Mouse (Mus musculus): ENCODE results near the gene Cd59a.
"Not testable (repeated sequence)": the region's sequence is repeated elsewhere in the genome, so short reads cannot be mapped to it uniquely, and the experiment has no call there.

Gene Cd59a

GRCm38 (mm10) chr2:104109021-104109420 is 13.4 kb downstream of the Cd59a start:
- DNase-seq (ENCODE audit: low spot score in 2 of 2): not testable (repeated sequence)

- DNase-seq (ENCODE audit: low spot score in 2 of 2): no peak
Measured at GRCm38 (mm10) chr2:104109528-104109927, 13.9 kb downstream of the Cd59a start.

DNA sequence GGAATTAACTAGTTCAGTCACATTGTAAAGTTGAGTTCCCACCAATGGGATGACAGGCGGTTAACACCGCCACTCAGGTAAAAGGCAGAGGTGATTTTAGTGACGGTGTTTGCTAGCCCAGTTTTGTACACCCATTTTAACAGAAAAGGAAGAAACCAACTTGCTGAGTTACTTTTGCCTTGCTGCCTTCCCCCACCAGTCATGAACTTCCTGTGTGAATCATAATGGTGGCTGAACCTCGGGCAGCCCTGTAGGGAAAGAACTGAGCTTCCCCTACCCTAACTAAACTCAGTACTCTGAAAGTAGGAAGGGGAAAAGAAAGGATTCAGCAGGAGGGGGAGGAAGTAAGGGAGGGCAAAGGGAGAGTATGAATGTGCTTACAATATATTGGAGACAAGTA is 14.4 kb downstream of the Cd59a start:
- DNase-seq (ENCODE audit: low spot score in 2 of 2): no peak

- DNase-seq (ENCODE audit: low spot score in 2 of 2): not testable (repeated sequence)
Measured at GRCm38 (mm10) chr2:104111170-104111797, 15.7 kb downstream of the Cd59a start.

GRCm38 (mm10) chr2:104113563-104113962 is 18.0 kb downstream of the Cd59a start:
- DNase-seq (ENCODE audit: low spot score in 2 of 2): not testable (repeated sequence)

DNA sequence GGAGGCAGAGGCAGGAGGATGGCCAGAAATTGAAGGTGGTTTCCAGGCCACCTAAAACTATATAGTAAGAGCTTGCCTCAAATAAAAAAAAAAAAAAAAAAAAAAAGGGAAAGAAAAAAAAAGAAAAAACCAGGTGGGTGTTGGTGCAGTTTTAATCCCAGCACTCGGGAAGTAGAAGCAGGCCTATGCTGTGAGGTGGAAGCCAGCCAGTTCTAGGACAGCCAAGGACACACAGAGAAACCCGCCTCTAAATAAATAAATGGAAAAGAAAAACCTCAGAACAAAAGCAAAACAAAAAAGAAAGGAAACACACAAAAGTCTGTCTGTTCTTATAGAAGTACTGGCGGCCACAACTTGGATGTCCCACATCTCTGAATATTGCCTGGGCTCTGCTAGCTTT is 19.3 kb downstream of the Cd59a start:
- DNase-seq (ENCODE audit: low spot score in 2 of 2): no peak

- not testable (repeated sequence) for DNase-seq (ENCODE audit: low spot score in 2 of 2)
Measured at GRCm38 (mm10) chr2:104117173-104117572, 21.6 kb downstream of the Cd59a start.

- no peak for DNase-seq (ENCODE audit: low spot score in 2 of 2)
Measured at GRCm38 (mm10) chr2:104119097-104119496, 23.5 kb downstream of the Cd59a start.

DNA sequence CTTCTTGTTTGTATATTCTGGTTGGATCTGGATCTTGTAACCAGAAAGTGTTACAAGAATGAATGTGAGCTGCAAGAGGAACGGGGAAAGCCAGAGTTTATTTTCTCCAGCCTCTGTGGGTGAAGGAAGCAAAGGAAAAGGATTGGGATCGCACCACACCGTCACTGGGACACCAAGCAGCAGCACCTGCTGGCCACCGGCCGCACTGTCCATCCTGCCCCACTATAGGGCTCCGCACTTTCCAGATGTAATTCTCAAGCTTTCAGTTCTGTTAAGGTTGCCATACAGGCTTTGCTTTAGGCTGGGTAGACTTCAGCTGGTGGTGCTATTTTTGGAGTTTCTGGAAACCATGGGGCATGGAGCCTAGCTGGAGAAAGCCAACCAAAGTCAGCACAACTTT is 24.7 kb downstream of the Cd59a start:
- DNase-seq (ENCODE audit: low spot score in 2 of 2): no peak

GRCm38 (mm10) chr2:104121681-104122504 is 26.3 kb downstream of the Cd59a start:
- peak in 1 of 2 experiments; percentile 54 for DNase-seq (ENCODE audit: low spot score in 2 of 2)

DNA sequence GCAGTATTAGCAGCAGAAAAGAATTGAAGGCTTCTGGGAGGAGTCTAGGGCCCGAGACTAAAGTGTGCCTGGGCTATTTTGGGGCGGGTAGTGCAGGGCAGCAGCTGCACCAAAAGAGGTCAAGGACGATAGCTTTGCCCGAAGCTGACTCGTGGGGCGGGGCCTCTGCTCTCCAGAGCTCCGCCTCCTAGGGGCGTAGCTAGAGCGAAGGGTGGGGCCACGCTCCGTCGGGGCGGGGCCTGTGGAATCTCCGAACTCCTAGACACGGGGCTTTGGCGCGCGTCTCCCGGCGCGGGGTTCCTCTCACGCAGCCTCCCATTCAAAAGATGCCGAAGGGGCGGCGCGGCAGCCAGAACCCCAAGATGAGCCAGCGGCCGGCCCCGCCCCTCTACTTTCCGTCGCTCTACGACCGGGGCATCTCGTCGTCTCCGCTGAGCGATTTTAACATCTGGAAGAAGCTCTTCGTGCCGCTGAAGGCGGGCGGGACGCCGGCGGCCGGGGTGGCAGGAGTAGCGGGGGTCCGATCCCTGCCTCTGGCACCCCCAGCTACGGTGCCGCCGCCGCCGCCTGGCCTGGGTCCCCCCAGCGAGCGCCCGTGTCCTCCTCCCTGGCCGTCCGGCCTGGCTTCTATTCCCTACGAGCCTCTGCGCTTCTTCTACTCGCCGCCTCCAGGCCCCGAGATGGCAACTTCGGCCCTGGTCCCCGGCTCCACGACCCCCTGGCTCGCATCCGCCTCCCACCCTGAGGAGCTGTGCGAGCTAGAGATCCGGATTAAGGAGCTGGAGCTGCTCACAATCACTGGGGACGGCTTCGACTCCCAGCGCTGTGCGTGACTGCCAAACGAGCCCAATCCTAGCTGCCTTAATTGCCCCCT is 27.1 kb downstream of the Cd59a start, which contains the start of gene A930018P22Rik:
Gene A930018P22Rik (plus strand): TSS at position 265 of the 874 bp plus-strand sequence.
- peak; percentile 97 for DNase-seq (ENCODE audit: low spot score in 2 of 2)

DNA sequence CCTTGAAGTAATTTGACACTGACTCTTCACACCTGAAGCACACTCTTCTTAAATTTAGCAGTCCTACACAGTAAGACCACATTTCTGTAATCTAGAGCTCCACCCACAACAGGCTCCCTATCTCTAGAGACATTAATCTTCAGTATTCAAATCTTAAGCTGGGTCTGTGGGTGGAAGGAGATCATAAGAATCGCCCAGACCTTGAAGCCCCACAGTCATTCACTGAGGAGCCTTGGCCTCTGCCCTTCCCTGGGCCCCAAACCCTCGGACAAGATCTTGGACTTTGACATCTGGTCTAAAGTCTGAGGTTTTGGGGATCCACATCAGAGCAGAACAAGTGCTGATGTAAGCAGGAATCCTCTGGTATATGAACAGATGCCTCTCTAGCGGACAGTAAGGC is 27.9 kb downstream of the Cd59a start:
- DNase-seq (ENCODE audit: low spot score in 2 of 2): no peak

DNA sequence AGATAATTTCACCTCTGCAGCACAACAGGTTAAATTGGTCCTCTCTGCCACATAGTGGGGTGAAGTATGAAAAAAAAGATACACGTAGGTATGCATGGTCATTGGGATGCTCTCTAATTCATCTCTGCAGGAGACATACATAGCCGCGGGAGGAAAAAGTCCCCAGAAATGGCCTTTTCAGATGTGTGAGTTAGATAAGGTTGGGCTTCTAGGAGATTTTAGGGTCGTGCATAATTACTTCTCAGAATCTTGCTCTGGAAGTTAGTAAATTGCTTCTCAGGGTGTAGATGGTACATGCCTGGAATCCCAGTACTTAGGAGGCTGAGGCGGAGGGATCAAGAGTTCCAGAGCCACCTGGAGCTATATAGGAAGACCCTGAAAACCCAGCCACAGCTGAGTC is 28.5 kb downstream of the Cd59a start:
- DNase-seq (ENCODE audit: low spot score in 2 of 2): no peak

GRCm38 (mm10) chr2:104128803-104129531 is 33.4 kb downstream of the Cd59a start:
- DNase-seq (ENCODE audit: low spot score in 2 of 2): no peak

DNA sequence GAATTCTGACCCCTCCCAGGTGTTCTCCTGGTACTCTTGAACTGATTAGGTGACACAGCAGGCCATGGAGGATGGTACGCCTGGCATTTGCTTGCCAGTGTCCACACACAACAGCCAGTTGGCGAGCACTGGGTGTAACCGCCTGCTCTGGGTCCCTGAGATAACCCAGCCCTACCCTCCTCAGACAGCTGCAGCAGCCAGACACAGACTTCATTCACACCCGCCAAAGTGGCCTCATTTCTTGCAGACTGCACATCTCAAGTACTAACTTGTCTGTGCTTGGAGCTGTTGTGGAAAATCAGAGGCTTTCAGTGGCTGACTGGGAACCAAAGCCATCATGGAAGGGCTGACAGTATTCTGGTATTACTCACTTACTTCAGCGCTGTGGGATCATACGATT is 34.6 kb downstream of the Cd59a start:
- peak; percentile 80 to 82 for DNase-seq (ENCODE audit: low spot score in 2 of 2)

DNA sequence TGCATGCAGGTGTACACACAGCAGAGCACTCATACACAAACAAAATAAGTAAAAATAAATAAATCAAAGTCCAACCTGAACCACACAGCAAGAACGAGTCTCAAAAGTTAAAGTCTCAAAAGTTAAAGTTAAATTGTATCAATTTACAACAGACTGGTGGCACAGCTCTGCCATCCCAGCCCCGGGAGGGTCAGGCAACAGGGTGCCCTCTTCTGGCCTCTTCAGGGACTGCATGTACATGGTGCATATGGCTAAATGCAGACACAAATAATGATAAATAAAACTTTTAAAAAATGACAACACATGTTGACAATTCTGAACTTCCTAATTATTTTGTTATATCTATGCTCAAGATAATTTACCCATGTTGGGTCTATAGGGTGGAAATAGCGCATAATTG is 35.4 kb downstream of the Cd59a start:
- DNase-seq (ENCODE audit: low spot score in 2 of 2): peak; percentile 88 to 95

GRCm38 (mm10) chr2:104132266-104132859 is 36.8 kb downstream of the Cd59a start:
- DNase-seq (ENCODE audit: low spot score in 2 of 2): no peak

GRCm38 (mm10) chr2:104133042-104133810 is 37.6 kb downstream of the Cd59a start:
- DNase-seq (ENCODE audit: low spot score in 2 of 2): no peak

GRCm38 (mm10) chr2:104134150-104135056 is 38.8 kb downstream of the Cd59a start:
- DNase-seq (ENCODE audit: low spot score in 2 of 2): peak; percentile 61 to 75
